Mouse (Mus musculus) brain, embryonic 14.5 days (tissue): ENCODE measurements at regions not wholly inside any gene's neighbourhood (a gene's known extent, or its start where the extent isn't known, plus 50 kb on each side); places are given as distances from the start of the nearest gene placed in this dataset.

ENCODE experiments used
- CTCF ChIP-seq: fragments of 200-500 bp; IDR thresholded peaks from 2 replicates; pipeline ENCODE4 v1.5.1; 2012; ENCODE audit warnings: inconsistent platforms, mild to moderate bottlenecking, moderate library complexity, borderline replicate concordance; ENCODE audit not compliant: insufficient read depth, insufficient read length; ENCODE audit errors: extremely low read depth
- POLR2A ChIP-seq: fragments of 200-500 bp; IDR thresholded peaks from 2 replicates; pipeline ENCODE4 v1.6.1; 2012; ENCODE audit warnings: mild to moderate bottlenecking, inconsistent platforms, borderline replicate concordance; ENCODE audit not compliant: poor library complexity, insufficient read depth, insufficient read length, severe bottlenecking; ENCODE audit errors: extremely low read depth

DNA sequence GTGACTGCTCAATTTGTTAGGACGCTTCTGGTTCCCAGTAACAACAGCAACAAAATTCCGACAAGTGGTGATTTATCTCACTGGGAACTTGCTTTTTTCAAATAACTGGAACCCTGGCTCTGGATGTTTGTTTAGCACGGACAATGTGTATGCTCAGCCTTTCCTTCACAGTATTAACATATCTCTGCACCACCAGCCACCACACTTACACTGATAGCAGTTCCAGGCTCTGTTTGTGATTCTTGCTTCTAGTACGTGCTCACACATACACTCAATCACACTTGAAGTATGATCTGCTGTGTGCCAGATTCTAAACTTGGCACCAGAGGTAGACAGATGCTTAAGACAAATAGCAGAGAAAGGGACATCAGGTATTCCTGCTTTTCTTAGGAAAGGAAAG is 71.0 kb downstream of the Cdca7 start:
- TF ChIP-seq CTCF (no peak), POLR2A (no peak)
